Mouse (Mus musculus): ENCODE results near the gene Med19. TPM values are rescaled to one million over a fixed set of nuclear protein-coding genes. Genes with fewer than 3 reads are reported as not detected.
"Not testable (repeated sequence)": the region's sequence is repeated elsewhere in the genome, so short reads cannot be mapped to it uniquely, and the experiment has no call there.

Med19 gene
- total RNA-seq, 1 experiment from 2014 or later = 16.5 TPM

- ATAC-seq (ENCODE audit: extremely low read depth, insufficient number of reproducible peaks, low FRiP score, poor library complexity, severe bottlenecking) = peak; percentile 83
These were observed 17.9 kb upstream of the Med19 start for GRCm38 (mm10) chr2:84660253-84660652.

GRCm38 (mm10) chr2:84662866-84663265 is 15.3 kb upstream of the Med19 start:
- peak; percentile 61 for ATAC-seq (ENCODE audit: extremely low read depth, insufficient number of reproducible peaks, low FRiP score, poor library complexity, severe bottlenecking)

GRCm38 (mm10) chr2:84666081-84666480 is 12.1 kb upstream of the Med19 start:
- ATAC-seq (ENCODE audit: extremely low read depth, insufficient number of reproducible peaks, low FRiP score, poor library complexity, severe bottlenecking) = no peak

- 0 out of 2 replicates have a peak, but pooled peaks have one; percentile 28 for ATAC-seq (ENCODE audit: extremely low read depth, insufficient number of reproducible peaks, low FRiP score, poor library complexity, severe bottlenecking)
These were observed 8.2 kb upstream of the Med19 start for GRCm38 (mm10) chr2:84669828-84670568.

DNA sequence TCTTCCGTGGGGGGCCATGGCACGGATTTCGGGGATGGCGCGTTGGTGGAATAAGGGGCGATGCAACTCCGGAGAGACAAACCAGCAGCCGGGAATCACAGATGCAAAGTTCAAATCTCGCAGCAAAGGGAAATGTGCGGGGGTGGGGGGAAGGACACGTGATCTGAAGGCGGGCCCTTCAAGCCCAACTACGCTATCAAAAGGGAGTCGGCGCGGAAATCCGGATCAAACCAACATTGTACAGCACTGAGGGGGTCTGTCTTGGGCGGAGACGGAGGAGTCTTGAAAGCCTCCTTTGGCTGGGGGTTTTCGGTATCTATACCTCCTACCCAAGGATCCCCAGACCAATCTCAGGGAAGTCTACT is 7.7 kb upstream of the Med19 start, which contains the start of gene Selenoh:
Selenoh (minus strand) TSS at position 202 of the 365 bp plus-strand sequence.
- peak; percentile 86 for ATAC-seq (ENCODE audit: extremely low read depth, insufficient number of reproducible peaks, low FRiP score, poor library complexity, severe bottlenecking)

DNA sequence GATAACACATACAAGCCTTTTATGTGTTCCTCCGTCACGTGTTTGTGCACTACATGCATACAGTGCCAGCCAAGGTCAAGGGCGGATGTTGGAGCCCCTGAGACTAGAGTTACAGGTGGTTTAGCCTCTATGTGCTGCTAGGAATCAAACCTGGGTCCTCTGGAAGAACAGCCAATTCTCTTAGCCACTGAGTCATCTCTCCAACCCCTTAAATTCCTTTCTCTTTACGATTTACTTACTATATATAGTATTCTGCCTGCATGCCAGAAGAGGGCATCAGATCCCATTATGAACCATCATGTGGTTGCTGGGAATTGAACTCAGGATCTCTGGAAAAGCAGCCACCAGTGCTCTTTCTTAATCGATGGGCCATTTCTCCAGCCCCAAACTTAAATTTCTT is 6.7 kb upstream of the Med19 start:
- not testable (repeated sequence) for ATAC-seq (ENCODE audit: extremely low read depth, insufficient number of reproducible peaks, low FRiP score, poor library complexity, severe bottlenecking)

DNA sequence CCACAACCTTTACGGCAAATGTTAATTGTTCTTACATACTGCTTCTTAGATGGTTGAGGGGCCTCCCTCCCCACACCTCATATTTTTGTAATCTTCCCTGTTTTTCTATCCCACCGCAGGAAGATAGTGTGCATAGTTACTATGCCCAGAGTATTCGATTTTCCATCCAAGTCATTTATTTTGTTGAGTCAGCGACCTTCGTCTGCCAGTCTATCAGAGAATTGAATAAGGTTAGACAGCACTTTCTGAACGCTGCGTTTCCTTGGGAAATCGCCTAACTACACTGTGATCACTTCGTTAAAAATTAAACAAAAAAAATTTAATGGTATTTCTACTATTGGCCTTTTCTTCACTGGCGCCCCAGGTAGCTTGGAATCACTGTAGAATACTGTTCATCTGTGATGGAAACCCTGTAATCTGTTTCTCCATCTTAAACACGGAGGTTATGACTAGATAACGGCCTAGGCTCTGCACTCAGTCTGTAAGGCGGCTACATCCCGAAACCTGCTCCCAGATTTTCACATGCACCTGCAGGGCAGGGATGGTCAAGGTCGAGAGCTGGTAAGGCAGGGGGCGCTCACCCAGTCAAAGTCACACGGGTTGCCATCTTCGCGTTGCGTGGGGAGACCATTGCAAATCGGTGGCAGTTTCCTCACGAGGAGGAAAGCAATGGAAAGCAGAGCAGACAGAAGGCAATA is 783 bp upstream of the Med19 start:
- no peak for ATAC-seq (ENCODE audit: extremely low read depth, insufficient number of reproducible peaks, low FRiP score, poor library complexity, severe bottlenecking)

DNA sequence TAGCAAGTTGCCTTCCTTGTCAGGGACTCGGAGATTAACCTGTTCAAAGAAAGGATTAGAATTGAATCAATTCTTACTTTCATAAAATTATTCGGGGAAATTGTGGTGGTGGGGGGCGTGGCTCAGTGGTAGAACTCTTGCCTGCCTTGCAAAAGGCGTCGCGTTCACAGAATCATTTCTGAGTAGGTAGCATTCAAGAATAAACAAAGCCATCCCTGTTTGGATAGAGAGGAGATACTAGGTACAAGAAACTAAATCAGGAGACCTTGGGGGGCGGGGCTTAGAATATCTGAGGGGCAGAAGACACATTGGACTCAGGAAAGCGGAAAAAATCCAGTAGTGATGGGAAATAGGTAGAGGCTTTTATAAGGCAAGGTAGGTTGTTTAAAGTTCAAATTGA is 814 bp downstream of the Med19 start, which contains the start of gene Tmx2:
Tmx2 (minus strand) TSS at position 125 of the 400 bp plus-strand sequence.
- ATAC-seq (ENCODE audit: extremely low read depth, insufficient number of reproducible peaks, low FRiP score, poor library complexity, severe bottlenecking) = no peak

- ATAC-seq (ENCODE audit: extremely low read depth, insufficient number of reproducible peaks, low FRiP score, poor library complexity, severe bottlenecking) = no peak
These were observed 4.5 kb downstream of the Med19 start for GRCm38 (mm10) chr2:84682605-84683183.

- ATAC-seq (ENCODE audit: extremely low read depth, insufficient number of reproducible peaks, low FRiP score, poor library complexity, severe bottlenecking) = no peak
These were observed 10.1 kb downstream of the Med19 start for GRCm38 (mm10) chr2:84688080-84688844.

DNA sequence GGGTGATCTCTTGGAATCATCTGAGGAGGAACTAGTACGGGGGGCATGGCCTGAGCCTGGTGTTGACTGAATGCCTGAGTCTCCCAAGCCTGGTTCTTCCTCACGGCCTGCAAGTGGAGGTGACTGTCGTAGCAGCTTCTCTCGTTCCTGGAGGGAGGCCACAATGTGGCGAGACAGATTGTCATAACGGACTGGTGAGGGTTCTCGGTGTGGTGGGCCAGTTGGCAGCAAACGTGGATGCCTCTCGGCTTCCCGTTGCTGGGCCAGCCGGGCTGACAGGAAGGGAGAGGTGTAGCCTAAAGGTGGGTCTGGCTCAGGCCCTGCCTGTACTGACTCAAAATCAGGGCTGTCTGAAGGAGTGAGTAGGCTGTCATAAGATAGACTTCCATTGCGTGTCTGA is 11.8 kb downstream of the Med19 start:
- ATAC-seq (ENCODE audit: extremely low read depth, insufficient number of reproducible peaks, low FRiP score, poor library complexity, severe bottlenecking) = no peak

DNA sequence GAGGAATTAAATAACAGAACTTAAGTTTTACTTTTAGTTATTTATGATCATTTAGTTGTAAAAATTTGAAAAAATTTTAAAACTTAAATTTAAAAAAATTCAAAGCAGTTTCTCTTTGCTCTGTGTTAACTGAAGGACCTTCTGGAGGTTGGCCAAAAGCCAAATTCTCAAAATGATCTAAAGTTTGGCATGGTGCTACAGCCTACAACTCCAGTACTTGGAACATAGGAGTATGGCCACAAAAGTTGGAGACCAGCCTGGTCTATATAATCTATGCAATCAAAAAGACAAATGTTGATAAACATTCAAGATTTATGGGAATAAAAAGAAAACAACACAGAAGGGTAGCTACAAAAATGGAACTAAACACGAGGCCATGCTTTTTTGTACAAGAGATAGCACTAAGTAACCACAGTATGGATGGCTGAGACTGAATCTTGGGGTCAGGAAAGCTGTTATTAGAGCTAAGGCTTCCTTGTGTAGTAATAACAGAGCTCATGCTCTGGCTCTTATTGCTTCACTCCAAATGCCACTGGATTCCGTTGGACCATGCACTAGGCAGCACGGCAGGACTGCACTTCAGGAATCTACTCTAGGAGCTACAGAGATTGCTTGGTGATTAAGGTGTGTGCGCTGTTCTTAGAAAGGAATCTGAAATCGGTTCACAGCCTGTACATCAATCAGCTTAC is 16.9 kb downstream of the Med19 start:
- no peak for ATAC-seq (ENCODE audit: extremely low read depth, insufficient number of reproducible peaks, low FRiP score, poor library complexity, severe bottlenecking)

DNA sequence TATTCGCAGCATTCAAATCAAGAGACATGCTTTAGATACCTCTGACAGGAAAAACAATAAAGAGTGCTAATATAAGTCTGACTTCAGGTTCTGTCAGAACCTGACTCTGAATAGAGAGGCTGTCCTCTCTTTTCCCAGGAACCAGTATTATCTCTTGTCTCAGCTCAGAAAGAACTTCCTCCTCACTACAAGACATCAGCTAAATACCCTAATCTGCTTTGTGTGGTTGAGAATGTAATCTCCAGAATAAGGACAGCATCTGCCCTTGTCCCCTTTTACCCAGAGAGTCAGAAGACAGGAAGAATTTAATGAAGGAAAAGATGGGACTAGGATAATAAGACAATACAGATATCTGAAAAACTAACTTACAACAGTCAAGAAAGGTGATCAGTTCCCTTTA is 25.3 kb downstream of the Med19 start:
- no peak for ATAC-seq (ENCODE audit: extremely low read depth, insufficient number of reproducible peaks, low FRiP score, poor library complexity, severe bottlenecking)

DNA sequence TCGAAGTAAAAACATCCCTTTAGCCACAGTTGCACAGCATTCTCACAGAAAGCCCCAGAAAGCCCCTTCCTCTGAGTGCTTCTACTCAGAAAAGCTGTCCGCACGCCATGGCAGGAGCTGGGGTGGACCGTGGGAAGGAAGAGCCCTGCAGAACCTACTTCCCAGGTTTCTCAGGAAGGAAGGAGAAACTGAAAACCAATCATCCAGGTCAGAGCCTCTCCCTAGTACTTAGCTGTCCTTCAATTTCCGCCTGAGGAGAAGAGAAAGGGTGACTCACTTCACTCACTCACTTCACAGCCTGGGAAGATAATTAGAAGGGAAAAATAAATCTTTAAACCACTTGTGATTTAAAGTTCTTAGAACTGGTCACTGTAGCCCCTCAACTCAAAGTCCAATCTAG is 26.1 kb downstream of the Med19 start:
- ATAC-seq (ENCODE audit: extremely low read depth, insufficient number of reproducible peaks, low FRiP score, poor library complexity, severe bottlenecking) = no peak

DNA sequence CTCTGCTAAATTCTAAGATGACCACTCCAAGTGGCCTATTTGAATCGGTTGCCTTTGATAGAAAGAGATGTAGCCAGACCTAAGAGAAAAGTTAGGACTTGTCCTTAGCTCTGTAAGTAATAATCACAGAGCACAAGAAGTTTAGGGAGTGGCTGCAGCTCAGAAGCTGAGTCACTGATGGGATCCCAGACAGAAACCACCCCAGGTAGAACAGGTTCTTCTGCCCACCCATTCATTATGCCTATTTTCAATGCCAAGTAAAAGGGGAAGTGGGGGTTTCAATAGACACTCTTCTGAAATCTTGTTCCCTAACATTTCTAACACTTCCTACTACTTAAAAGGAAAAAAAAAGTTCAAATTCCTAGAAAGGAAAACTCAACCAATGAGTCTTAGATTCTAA is 27.1 kb downstream of the Med19 start:
- ATAC-seq (ENCODE audit: extremely low read depth, insufficient number of reproducible peaks, low FRiP score, poor library complexity, severe bottlenecking) = no peak

- ATAC-seq (ENCODE audit: extremely low read depth, insufficient number of reproducible peaks, low FRiP score, poor library complexity, severe bottlenecking) = no peak
These were observed 29.3 kb downstream of the Med19 start for GRCm38 (mm10) chr2:84707523-84707922.

GRCm38 (mm10) chr2:84711898-84712297 is 33.7 kb downstream of the Med19 start:
- no peak for ATAC-seq (ENCODE audit: extremely low read depth, insufficient number of reproducible peaks, low FRiP score, poor library complexity, severe bottlenecking)

DNA sequence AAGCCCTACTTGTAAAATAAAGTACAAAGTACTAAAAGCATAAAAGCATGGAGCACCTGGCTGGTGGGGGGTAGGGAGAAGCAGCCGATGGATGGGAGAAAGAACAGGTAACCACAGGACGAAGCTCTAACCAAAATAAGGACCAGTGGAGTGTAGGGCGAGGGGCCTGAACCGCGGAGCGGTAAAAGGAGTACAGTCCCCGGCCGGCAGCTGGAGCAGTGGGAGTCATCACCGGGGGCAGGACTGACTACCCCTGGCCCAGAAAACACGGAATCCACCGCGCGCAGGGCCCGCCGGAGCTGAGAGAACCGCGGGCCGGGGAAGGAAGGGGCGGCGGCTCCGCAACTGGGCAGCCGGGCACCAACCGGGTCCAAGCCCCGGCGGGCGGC is 36.2 kb downstream of the Med19 start:
- ATAC-seq (ENCODE audit: extremely low read depth, insufficient number of reproducible peaks, low FRiP score, poor library complexity, severe bottlenecking) = no peak

Data from neutrophil, adult 5-6 weeks (primary cell).